Mouse (Mus musculus) liver, embryonic 14.5 days (tissue): ENCODE measurements around the gene Macf1. TPM values are rescaled to one million over a fixed set of nuclear protein-coding genes. Genes with fewer than 3 reads are reported as not detected.

Experiments used
- ATAC-seq: fragments of 200-750 bp; cut with Nextera tagmentation; 2 replicates; pipeline ENCODE4 v1.8.0; 2017; ENCODE audit warnings: moderate number of reproducible peaks, mild to moderate bottlenecking, moderate library complexity; ENCODE audit not compliant: insufficient read depth
- DNase-seq, 3 experiments: peaks; one replicate each; pipeline ENCODE4 v3.0.0-alpha.2; 2012 to 2013; ENCODE audit warnings: low read depth in 3 of 3, low spot score in 3 of 3
- H3K27ac ChIP-seq: fragments of 300-500 bp; sonication (generic); 2 replicates; pipeline ENCODE4 v1.5.1; 2014; ENCODE audit warnings: moderate library complexity, mild to moderate bottlenecking, control low read depth, inconsistent platforms
- H3K27me3 ChIP-seq: fragments of 300-500 bp; sonication (generic); 2 replicates; pipeline ENCODE4 v1.6.1; 2014; ENCODE audit warnings: mild to moderate bottlenecking, low read length, moderate library complexity; ENCODE audit not compliant: control insufficient read depth, insufficient read depth
- H3K36me3 ChIP-seq: fragments of 300-500 bp; sonication (generic); replicated peaks from 2 replicates; pipeline ENCODE4 v1.6.1; 2014; ENCODE audit warnings: low read depth; ENCODE audit not compliant: control insufficient read depth, insufficient read depth
- H3K4me1 ChIP-seq, 2 experiments: fragments of 200-500 bp in 1 of 2; fragments of 300-500 bp in 1 of 2; sonication (generic) in 1 of 2; replicated peaks; 2 replicates each; pipeline ENCODE4 v1.6.1; 2012 to 2014; ENCODE audit warnings: antibody characterized with exemption in 1 of 2, inconsistent platforms in 1 of 2, low read length in 1 of 2; ENCODE audit not compliant: control insufficient read depth in 2 of 2, insufficient read depth in 2 of 2
- H3K4me2 ChIP-seq: fragments of 300-500 bp; sonication (generic); 2 replicates; pipeline ENCODE4 v1.6.1; 2014; ENCODE audit warnings: low read depth, mild to moderate bottlenecking, control low read depth, moderate library complexity
- H3K4me3 ChIP-seq, 2 experiments: fragments of 200-500 bp in 1 of 2; fragments of 300-500 bp in 1 of 2; sonication (generic) in 1 of 2; 2 replicates each; pipeline ENCODE4 v1.5.1; 2012 to 2014; ENCODE audit warnings: low read depth in 2 of 2, low read length in 2 of 2, mild to moderate bottlenecking in 2 of 2, control low read depth in 1 of 2, inconsistent platforms in 1 of 2, moderate library complexity in 1 of 2; ENCODE audit not compliant: insufficient read depth in 1 of 2
- H3K9ac ChIP-seq: fragments of 300-500 bp; sonication (generic); replicated peaks from 2 replicates; pipeline ENCODE4 v1.6.1; 2014; ENCODE audit warnings: mild to moderate bottlenecking, control low read depth, moderate library complexity
- H3K9me3 ChIP-seq: fragments of 300-500 bp; sonication (generic); 2 replicates; pipeline ENCODE4 v1.6.1; 2016; ENCODE audit warnings: low read length, mixed read lengths; ENCODE audit not compliant: control insufficient read depth
- CTCF ChIP-seq: IDR thresholded peaks from 2 replicates; pipeline ENCODE4 v1.5.1; 2016; ENCODE audit warnings: antibody characterized with exemption, low read depth, control low read depth
- EP300 ChIP-seq: IDR thresholded peaks from 2 replicates; pipeline ENCODE4 v1.6.1; 2016; ENCODE audit warnings: antibody characterized with exemption, low read depth
- WGBS: fragments of 180-500 bp; shearing (Covaris S2); extraction: QIAGEN DNeasy Blood & Tissue Kit; methylation state at CpG from one replicate; pipeline ENCODE4 v1.1.7; 2014; ENCODE audit not compliant: insufficient replicate concordance; 5-methylcytosine and 5-hydroxymethylcytosine counted together
- polyA plus RNA-seq, 2 experiments: library from polyadenylated mRNA; depleted of rRNA in 1 of 2; stranded (reverse) in 1 of 2; unstranded in 1 of 2; fragments of >200 nt; fragmentation: Nextera tagmentation in 1 of 2; extraction: Ambion mirVana in 1 of 2; gene quantifications; 2 replicates each; pipeline versions ENCODE4 v1.2.1 to v1.2.3; 2012 to 2014

Macf1 gene
- polyA plus RNA-seq, 2 experiments = 13.4 to 15.1 TPM

GRCm38 (mm10) chr4:123407792-123408191 lies 276.4 kb downstream of the Macf1 start:
- ATAC-seq (no peak), DNase-seq (no peak)
- H3K9me3 ChIP-seq = no peaks in the 10 kb centered on the region
- H3K27me3 ChIP-seq = no peaks in the 10 kb centered on the region
- H3K27ac ChIP-seq = no peak overlapping the region
- TF ChIP-seq CTCF = no peak
- no peak for TF ChIP-seq EP300
- H3K9ac ChIP-seq = no peak overlapping the region
- H3K36me3 ChIP-seq = peaks cover 3% of the 10 kb centered on the region
- WGBS = 65% methylated on average over 6 of the region's 6 CpGs
- no peak overlapping the region for H3K4me3 ChIP-seq
- peaks cover 7% of the 10 kb centered on the region in 2 experiments; a peak in 3 of 4 replicates for H3K4me1 ChIP-seq
- no peak overlapping the region for H3K4me2 ChIP-seq

- ATAC-seq = no peak
- DNase-seq = no peak
- WGBS = 80% methylated on average over 1 of the region's 1 CpGs
- peaks cover 3% of the 10 kb centered on the region for H3K36me3 ChIP-seq
- no peak overlapping the region for H3K9ac ChIP-seq
- no peaks in the 10 kb centered on the region for H3K9me3 ChIP-seq
- H3K27ac ChIP-seq = no peak overlapping the region
- H3K27me3 ChIP-seq = no peaks in the 10 kb centered on the region
- TF ChIP-seq CTCF (no peak), EP300 (no peak)
- H3K4me2 ChIP-seq = no peak overlapping the region
- no peak overlapping the region for H3K4me3 ChIP-seq
- H3K4me1 ChIP-seq = peaks cover 0 to 4% of the 10 kb centered on the region in 2 experiments; a peak in 1 of 4 replicates
These were observed 280.1 kb downstream of the Macf1 start for GRCm38 (mm10) chr4:123404056-123404455.

- Histone ChIP-seq H3K4me2 (no peak overlapping the region), H3K4me1 (peaks cover 0 to 4% of the 10 kb centered on the region in 2 experiments; a peak in 1 of 4 replicates), H3K9ac (no peak overlapping the region), H3K27me3 (no peaks in the 10 kb centered on the region), H3K27ac (no peak overlapping the region), H3K9me3 (no peaks in the 10 kb centered on the region), H3K36me3 (peaks cover 7% of the 10 kb centered on the region), H3K4me3 (no peak overlapping the region)
- whole genome bisulfite sequencing = 74% methylated on average over 1 of the region's 1 CpGs
- TF ChIP-seq EP300 (no peak), CTCF (no peak)
- ATAC-seq = no peak
- DNase-seq = no peak
These were observed 281.9 kb downstream of the Macf1 start for GRCm38 (mm10) chr4:123402244-123402643.

- WGBS = 82% methylated on average over 3 of the region's 3 CpGs
- Histone ChIP-seq H3K4me1 (no peaks in the 10 kb centered on the region), H3K4me3 (no peak overlapping the region), H3K4me2 (no peak overlapping the region), H3K9me3 (no peaks in the 10 kb centered on the region), H3K9ac (no peak overlapping the region), H3K36me3 (peaks cover 12% of the 10 kb centered on the region), H3K27ac (no peak overlapping the region), H3K27me3 (no peaks in the 10 kb centered on the region)
- no peak for TF ChIP-seq CTCF
- no peak for TF ChIP-seq EP300
- ATAC-seq (no peak), DNase-seq (no peak)
These were observed 282.9 kb downstream of the Macf1 start for GRCm38 (mm10) chr4:123401265-123401664.

- WGBS = 73% methylated on average over 5 of the region's 5 CpGs
- ATAC-seq = no peak
- no peak overlapping the region for H3K4me2 ChIP-seq
- H3K36me3 ChIP-seq = peaks cover 28% of the 10 kb centered on the region
- H3K9ac ChIP-seq = no peak overlapping the region
- H3K9me3 ChIP-seq = no peaks in the 10 kb centered on the region
- TF ChIP-seq EP300 (no peak), CTCF (no peak)
- H3K4me3 ChIP-seq = no peak overlapping the region
- DNase-seq = no peak
- H3K27ac ChIP-seq = no peak overlapping the region
- no peaks in the 10 kb centered on the region for H3K27me3 ChIP-seq
- H3K4me1 ChIP-seq = no peaks in the 10 kb centered on the region
These were observed 286.3 kb downstream of the Macf1 start for GRCm38 (mm10) chr4:123397643-123398434.
